Mouse (Mus musculus) kidney, embryonic 14.5 days (tissue): Measurements from ENCODE around the gene Mkrn1. TPM values are rescaled to one million over a fixed set of nuclear protein-coding genes. Genes with fewer than 3 reads are reported as not detected.

Experiments used
- ATAC-seq: fragments of 200-750 bp; cut with Nextera tagmentation; 2 replicates; pipeline ENCODE4 v1.8.0; 2017; ENCODE audit warnings: moderate number of reproducible peaks, mild to moderate bottlenecking, moderate TSS enrichment, moderate library complexity; ENCODE audit not compliant: low FRiP score, low TSS enrichment
- H3K27ac ChIP-seq: fragments of 300-500 bp; sonication (generic); 2 replicates; pipeline ENCODE4 v1.5.1; 2014; ENCODE audit warnings: low read depth, mild to moderate bottlenecking, low read length, moderate library complexity, mixed read lengths
- H3K27me3 ChIP-seq: fragments of 300-500 bp; sonication (generic); 2 replicates; pipeline ENCODE4 v1.6.1; 2014; ENCODE audit warnings: mild to moderate bottlenecking, low read length; ENCODE audit not compliant: control insufficient read depth, insufficient read depth
- H3K36me3 ChIP-seq: fragments of 300-500 bp; sonication (generic); 2 replicates; pipeline ENCODE4 v1.6.1; 2014; ENCODE audit warnings: low read length, mixed read lengths; ENCODE audit not compliant: control insufficient read depth, insufficient read depth
- H3K4me1 ChIP-seq: fragments of 300-500 bp; sonication (generic); 2 replicates; pipeline ENCODE4 v1.6.1; 2014; ENCODE audit warnings: low read length, mixed read lengths; ENCODE audit not compliant: control insufficient read depth, insufficient read depth
- H3K4me2 ChIP-seq: fragments of 300-500 bp; sonication (generic); replicated peaks from 2 replicates; pipeline ENCODE4 v1.6.1; 2014; ENCODE audit warnings: low read depth, mild to moderate bottlenecking, low read length
- H3K4me3 ChIP-seq: fragments of 300-500 bp; sonication (generic); 2 replicates; pipeline ENCODE4 v1.5.1; 2014; ENCODE audit warnings: mild to moderate bottlenecking, low read length
- H3K9ac ChIP-seq: fragments of 300-500 bp; sonication (generic); 2 replicates; pipeline ENCODE4 v1.6.1; 2014; ENCODE audit warnings: low read depth, mild to moderate bottlenecking, low read length, moderate library complexity
- H3K9me3 ChIP-seq: fragments of 300-500 bp; sonication (generic); 2 replicates; pipeline ENCODE4 v1.6.1; 2016; ENCODE audit warnings: low read length; ENCODE audit not compliant: control insufficient read depth
- WGBS: fragments of 180-500 bp; shearing (Covaris S2); extraction: QIAGEN DNeasy Blood & Tissue Kit; methylation state at CpG from one replicate; pipeline ENCODE4 v1.1.7; 2014; 5-methylcytosine and 5-hydroxymethylcytosine counted together
- polyA plus RNA-seq: library from polyadenylated mRNA; unstranded; fragments of >200 nt; fragmentation: Nextera tagmentation; extraction: Ambion mirVana; gene quantifications from 2 replicates; pipeline ENCODE4 v1.2.1, GENCODE M21; 2014

The Mkrn1 gene
- polyA plus RNA-seq = 45.5 and 65.2 TPM in 2 replicates

- peak within 1 kb of the TSS; percentile 68 for H3K4me2 ChIP-seq
- peak within 1 kb of the TSS; percentile 76 for H3K27ac ChIP-seq
- H3K9me3 ChIP-seq = no peaks in the 10 kb centered on the region
- H3K9ac ChIP-seq = peak within 1 kb of the TSS; percentile 78
- peaks cover 3% of the 10 kb centered on the region; the same call in 1 of the 2 replicates for H3K27me3 ChIP-seq
- H3K4me3 ChIP-seq = peak within 1 kb of the TSS; percentile 97
- under 1% methylated on average over 68 of the region's 82 CpGs for WGBS
- 0 out of 2 replicates have a peak, but pooled peaks cover 4% of the 10 kb centered on the region for H3K4me1 ChIP-seq
- peak; percentile 93 for ATAC-seq
- H3K36me3 ChIP-seq = no peaks in the 10 kb centered on the region
These were observed at the start of gene Mkrn1 for GRCm38 (mm10) chr6:39419851-39420721. Gene Mkrn1, minus strand, starts transcription at chr6:39420462.

GRCm38 (mm10) chr6:39469427-39469826, 49.2 kb upstream of the Mkrn1 start:
- ATAC-seq = no peak
- no peak overlapping the region for H3K4me3 ChIP-seq
- H3K4me1 ChIP-seq = 0 out of 2 replicates have a peak, but pooled peaks cover 4% of the 10 kb centered on the region
- no peak overlapping the region for H3K4me2 ChIP-seq
- H3K9me3 ChIP-seq = no peaks in the 10 kb centered on the region
- no peaks in the 10 kb centered on the region for H3K27me3 ChIP-seq
- no peak overlapping the region for H3K9ac ChIP-seq
- peaks cover 29% of the 10 kb centered on the region for H3K36me3 ChIP-seq
- 88% methylated on average over 5 of the region's 5 CpGs for WGBS
- H3K27ac ChIP-seq = no peak overlapping the region

- Histone ChIP-seq H3K4me3 (no peak overlapping the region), H3K4me1 (no peaks in the 10 kb centered on the region), H3K9me3 (peaks cover 4% of the 10 kb centered on the region; the same call in 1 of the 2 replicates), H3K4me2 (no peak overlapping the region), H3K36me3 (peaks cover 20% of the 10 kb centered on the region; the same call in 1 of the 2 replicates), H3K9ac (no peak overlapping the region), H3K27ac (no peak overlapping the region), H3K27me3 (no peaks in the 10 kb centered on the region)
- WGBS = 53% methylated on average over 16 of the region's 16 CpGs
- peak; percentile 53; the same call in 1 of the 2 replicates for ATAC-seq
These were observed 42.6 kb upstream of the Mkrn1 start for GRCm38 (mm10) chr6:39462621-39463538.

GRCm38 (mm10) chr6:39460040-39460439, 39.8 kb upstream of the Mkrn1 start:
- no peak overlapping the region for H3K9ac ChIP-seq
- 96% methylated on average over 11 of the region's 11 CpGs for WGBS
- no peaks in the 10 kb centered on the region for H3K4me1 ChIP-seq
- H3K36me3 ChIP-seq = peaks cover 16% of the 10 kb centered on the region; the same call in 1 of the 2 replicates
- H3K9me3 ChIP-seq = peaks cover 4% of the 10 kb centered on the region; the same call in 1 of the 2 replicates
- H3K27me3 ChIP-seq = no peaks in the 10 kb centered on the region
- H3K4me2 ChIP-seq = no peak overlapping the region
- no peak overlapping the region for H3K4me3 ChIP-seq
- no peak for ATAC-seq
- H3K27ac ChIP-seq = no peak overlapping the region

- WGBS = 40% methylated on average over 8 of the region's 8 CpGs
- no peak overlapping the region for H3K4me3 ChIP-seq
- H3K27ac ChIP-seq = no peak overlapping the region
- H3K4me2 ChIP-seq = no peak overlapping the region
- H3K36me3 ChIP-seq = peaks cover 4% of the 10 kb centered on the region; the same call in 1 of the 2 replicates
- H3K9me3 ChIP-seq = peaks cover 4% of the 10 kb centered on the region; the same call in 1 of the 2 replicates
- H3K9ac ChIP-seq = no peak overlapping the region
- ATAC-seq = no peak
- no peaks in the 10 kb centered on the region for H3K27me3 ChIP-seq
- H3K4me1 ChIP-seq = no peaks in the 10 kb centered on the region
These were observed 35.3 kb upstream of the Mkrn1 start for GRCm38 (mm10) chr6:39455339-39456160.

GRCm38 (mm10) chr6:39454616-39455015, 34.4 kb upstream of the Mkrn1 start:
- Histone ChIP-seq H3K27me3 (no peaks in the 10 kb centered on the region), H3K36me3 (no peaks in the 10 kb centered on the region), H3K9me3 (no peaks in the 10 kb centered on the region), H3K9ac (no peak overlapping the region), H3K4me1 (no peaks in the 10 kb centered on the region), H3K4me2 (no peak overlapping the region), H3K4me3 (no peak overlapping the region), H3K27ac (no peak overlapping the region)
- ATAC-seq = no peak
- 31% methylated on average over 2 of the region's 2 CpGs for WGBS

- Histone ChIP-seq H3K36me3 (no peaks in the 10 kb centered on the region), H3K9ac (no peak overlapping the region), H3K27me3 (no peaks in the 10 kb centered on the region), H3K4me3 (no peak overlapping the region), H3K4me1 (no peaks in the 10 kb centered on the region), H3K27ac (no peak overlapping the region), H3K9me3 (no peaks in the 10 kb centered on the region), H3K4me2 (no peak overlapping the region)
- 97% methylated on average over 4 of the region's 4 CpGs for WGBS
- ATAC-seq = no peak
These were observed 33.3 kb upstream of the Mkrn1 start for GRCm38 (mm10) chr6:39453564-39453963.

- H3K4me1 ChIP-seq = no peaks in the 10 kb centered on the region
- ATAC-seq = no peak
- WGBS = 78% methylated on average over 3 of the region's 3 CpGs
- no peak overlapping the region for H3K27ac ChIP-seq
- no peak overlapping the region for H3K4me3 ChIP-seq
- no peak overlapping the region for H3K4me2 ChIP-seq
- no peaks in the 10 kb centered on the region for H3K9me3 ChIP-seq
- H3K9ac ChIP-seq = no peak overlapping the region
- H3K27me3 ChIP-seq = no peaks in the 10 kb centered on the region
- no peaks in the 10 kb centered on the region for H3K36me3 ChIP-seq
These were observed 30.8 kb upstream of the Mkrn1 start for GRCm38 (mm10) chr6:39451033-39451432.
